In genomic region chr1:39687279-39687678, GRCm38 (mm10) we compare ENCODE assay signal across 20 mouse cellular contexts. TPM values are rescaled to one million over a fixed set of nuclear protein-coding genes. Genes with fewer than 3 reads are reported as not detected.
DNase-seq lines count a peak whose midpoint lies in the region; ATAC-seq and TF ChIP-seq lines count a peak whose summit lies in the region.
"Had no signal": no experiment of that assay in that cellular context is flagged by ENCODE, and none has a peak within 500 bp of the region (broad histone marks: within the 10 kb centered on the region; RNA-seq: fewer than 3 reads in every experiment).

No protein-coding gene starts in this region.

- no peak for TF ChIP-seq POLR2A in myocyte (IDR thresholded peaks at IDR 0.05; ENCODE audit: insufficient read length, low read depth)

- H3K79me2 ChIP-seq in C2C12 (ENCODE audit: control insufficient read depth, insufficient read depth) (no peaks in the 10 kb centered on the region), myocyte (ENCODE audit: control insufficient read depth, insufficient read depth) (no peaks in the 10 kb centered on the region)

- WGBS in kidney, postnatal 0 days, result 25% methylated on average over 9 of the region's 9 CpGs

- ATAC-seq in kidney, postnatal 0 days (replicated peaks; ENCODE audit: low FRiP score, low read depth), result no peak
- ATAC-seq: forebrain, embryonic 15.5 days; hindbrain, embryonic 16.5 days; inflammation-experienced regulatory T-cells, adult 6 months had no signal

- no peak for TF ChIP-seq CTCF in kidney, postnatal 0 days (IDR thresholded peaks at IDR 0.05; ENCODE audit: low read depth)
- TF ChIP-seq CTCF in C2C12 (IDR thresholded peaks at IDR 0.05; ENCODE audit: control insufficient read depth, insufficient read depth, insufficient read length), result no peak

- no peak overlapping the region for H3K4me3 ChIP-seq in kidney, postnatal 0 days (replicated peaks; ENCODE audit: low read depth, low read length)
- H3K4me3 ChIP-seq in C2C12 (ENCODE audit: insufficient read depth, poor library complexity, severe bottlenecking), result no peak overlapping the region
- H3K4me3 ChIP-seq in myocyte, result no peak overlapping the region
- H3K4me3 ChIP-seq: embryonic facial prominence, embryonic 12.5 days; forebrain, embryonic 15.5 days; heart, embryonic 12.5 days; hindbrain, embryonic 12.5 days had no signal

- no peak overlapping the region for H3K4me2 ChIP-seq in kidney, postnatal 0 days (ENCODE audit: low read length)
- H3K4me2 ChIP-seq in myocyte (ENCODE audit: low read depth), result peak overlapping the region; percentile 65
- H3K4me2 ChIP-seq: embryonic facial prominence, embryonic 12.5 days; forebrain, embryonic 15.5 days; heart, embryonic 12.5 days; hindbrain, embryonic 12.5 days had no signal

- DNase-seq in kidney, postnatal 0 days (ENCODE audit: low spot score), result peak; percentile 44
- DNase-seq in kidney, adult 18-20 months, result no peak
- DNase-seq in 3T3-L1 (ENCODE audit: low read depth, low spot score), result peak; percentile 53
- DNase-seq in frontal cortex, postnatal 25 days (ENCODE audit: low spot score in 2 of 2), result no peak
- DNase-seq: adrenal gland, postnatal 10 days; cerebellum, adult 11 months; cerebellum, adult 8-10 months; cerebellum, postnatal 14 days; gastrocnemius, postnatal 10 days; heart, adult 18-20 months; heart, postnatal 4 days had no signal

- H3K9me3 ChIP-seq in kidney, postnatal 0 days (replicated peaks; ENCODE audit: low read length), result no peaks in the 10 kb centered on the region
- H3K9me3 ChIP-seq: embryonic facial prominence, embryonic 12.5 days; forebrain, embryonic 15.5 days; heart, embryonic 12.5 days; hindbrain, embryonic 12.5 days had no signal

- no peak overlapping the region for H3K27ac ChIP-seq in kidney, postnatal 0 days
- H3K27ac ChIP-seq: embryonic facial prominence, embryonic 12.5 days; forebrain, embryonic 15.5 days; hindbrain, embryonic 12.5 days had no signal

- no peaks in the 10 kb centered on the region for H3K27me3 ChIP-seq in kidney, postnatal 0 days (ENCODE audit: insufficient read depth, low read length)
- H3K27me3 ChIP-seq in C2C12 (ENCODE audit: control insufficient read depth, insufficient read depth, insufficient read length) (no peaks in the 10 kb centered on the region), myocyte (ENCODE audit: control insufficient read depth, insufficient read depth, insufficient read length) (no peaks in the 10 kb centered on the region)
- H3K27me3 ChIP-seq: CH12.LX; forebrain, embryonic 15.5 days had no signal

- peaks cover 7% of the 10 kb centered on the region; the same call in 1 of the 2 replicates for H3K4me1 ChIP-seq in kidney, postnatal 0 days (replicated peaks; ENCODE audit: insufficient read depth, low read length)

- H3ac ChIP-seq in C2C12 (ENCODE audit: control insufficient read depth, insufficient read length, low read depth) (peak overlapping the region; percentile 44), myocyte (ENCODE audit: control insufficient read depth, insufficient read length) (no peak overlapping the region)

- no peaks in the 10 kb centered on the region for H3K36me3 ChIP-seq in kidney, postnatal 0 days (ENCODE audit: insufficient read depth, low read length)
- H3K36me3 ChIP-seq in C2C12 (ENCODE audit: control insufficient read depth, insufficient read depth) (no peaks in the 10 kb centered on the region), myocyte (ENCODE audit: control insufficient read depth, insufficient read depth) (no peaks in the 10 kb centered on the region)
- H3K36me3 ChIP-seq: embryonic facial prominence, embryonic 12.5 days; forebrain, embryonic 15.5 days; heart, embryonic 12.5 days; hindbrain, embryonic 12.5 days had no signal

- H3K79me3 ChIP-seq in C2C12 (ENCODE audit: low read depth), result no peaks in the 10 kb centered on the region

- no peak overlapping the region for H3K9ac ChIP-seq in kidney, postnatal 0 days (ENCODE audit: low read depth, low read length)
- H3K9ac ChIP-seq: embryonic facial prominence, embryonic 12.5 days; forebrain, embryonic 15.5 days; heart, embryonic 12.5 days; hindbrain, embryonic 12.5 days had no signal

TF ChIP-seq in C2C12, 6 proteins besides CTCF, POLR2A, EP300 and RAD21:
- TF ChIP-seq MAX (IDR thresholded peaks at IDR 0.05) (peak; percentile 53), USF1 (IDR thresholded peaks at IDR 0.05; ENCODE audit: low read depth) (peak; percentile 32), MYOD1 (IDR thresholded peaks at IDR 0.05; ENCODE audit: control insufficient read depth, insufficient read length, low read depth) (peak; percentile 93), CEBPB (IDR thresholded peaks at IDR 0.05; ENCODE audit: low read depth) (no peak), FOSL1 (IDR thresholded peaks at IDR 0.05; ENCODE audit: insufficient read depth, low read length, poor library complexity, severe bottlenecking) (peak; percentile 46), MYOG (IDR thresholded peaks at IDR 0.05; ENCODE audit: control insufficient read depth, extremely low read depth, insufficient read length) (no peak)

TF ChIP-seq in myocyte, 11 proteins besides CTCF, POLR2A, EP300 and RAD21:
- peak in 2 of 3 experiments; percentile 76 to 81 for TF ChIP-seq MYOD1 (IDR thresholded peaks at IDR 0.05; ENCODE audit: control insufficient read depth in 1 of 3, insufficient read length in 2 of 3, low read depth in 2 of 3)
- no peak for TF ChIP-seq MYOG (IDR thresholded peaks at IDR 0.05; ENCODE audit: control insufficient read depth in 1 of 3, insufficient read depth in 1 of 3, insufficient read length in 2 of 3, low read depth in 2 of 3)
- peak; percentile 31 for TF ChIP-seq TCF12 (IDR thresholded peaks at IDR 0.05; ENCODE audit: insufficient read depth, poor library complexity, severe bottlenecking)

RNA-seq across cellular contexts. Expression of gene Rfx8, which starts 33.5 kb away (rescaled TPM):
- polyA plus RNA-seq in kidney, postnatal 0 days (2015; fragmentation: Nextera tagmentation; extraction: Ambion mirVana), result 0.22 and 0.29 TPM in 2 replicates
- polyA plus RNA-seq in C2C12 (2012; fragmentation: generic; extraction: Trizol) (0.02 TPM), myocyte (2012; fragmentation: generic; extraction: Trizol) (0.16 TPM)
- polyA plus RNA-seq: forebrain, embryonic 15.5 days; inflammation-experienced regulatory T-cells, adult 6 months had no signal

RNA-seq across cellular contexts. Expression of gene Creg2, which starts 36.0 kb away (rescaled TPM):
- polyA plus RNA-seq in kidney, postnatal 0 days (2015; fragmentation: Nextera tagmentation; extraction: Ambion mirVana), result 0.04 and 0.05 TPM in 2 replicates
- polyA plus RNA-seq in C2C12 (2012; fragmentation: generic; extraction: Trizol) (not detected), myocyte (2012; fragmentation: generic; extraction: Trizol) (not detected)

Comparison
In these comparisons a context has a peak if more than half of its experiments do, and no peak if none do; other contexts are left out.
1. DNase-seq: peak in kidney, postnatal 0 days (single experiment) and 3T3-L1 (single experiment); none in kidney, adult 18-20 months (single experiment) and frontal cortex, postnatal 25 days (0 of 2).